Mouse (Mus musculus) cerebellum, adult 2 months (tissue): ENCODE data around the gene Sphk1.

Experiments
- CTCF ChIP-seq: fragments of 200-500 bp; IDR thresholded peaks from 2 replicates; pipeline ENCODE4 v1.5.1; 2011; ENCODE audit warnings: low read depth, mild to moderate bottlenecking, control low read depth, low read length, moderate library complexity, borderline replicate concordance; ENCODE audit not compliant: insufficient read depth
- POLR2A ChIP-seq: fragments of 200-500 bp; IDR thresholded peaks from 2 replicates; pipeline ENCODE4 v1.6.1; 2011; ENCODE audit warnings: low read length, control low read depth, borderline replicate concordance; ENCODE audit not compliant: insufficient read depth

GRCm38 (mm10) chr11:116497313-116497712, 33.4 kb upstream of the Sphk1 start:
- TF ChIP-seq CTCF: no peak
- no peak for TF ChIP-seq POLR2A
